Mouse (Mus musculus): ENCODE data around the gene Tomm22. TPM values are rescaled to one million over a fixed set of nuclear protein-coding genes. Genes with fewer than 3 reads are reported as not detected.

Tomm22 gene
- polyA plus RNA-seq, 1 experiment from 2014 or later = 273 TPM

GRCm38 (mm10) chr15:79681973-79682372 is 11.3 kb downstream of the Tomm22 start:
- no peaks in the 10 kb centered on the region for H3K9me3 ChIP-seq (replicated peaks; ENCODE audit: control insufficient read depth, low read length)
- peaks cover 56% of the 10 kb centered on the region for H3K4me1 ChIP-seq (ENCODE audit: control insufficient read depth, insufficient read depth, low read length)
- no peaks in the 10 kb centered on the region for H3K27me3 ChIP-seq (ENCODE audit: control insufficient read depth, insufficient read depth, low read length)
- H3K4me3 ChIP-seq (ENCODE audit: low read depth, low read length) = no peak overlapping the region
- H3K36me3 ChIP-seq (ENCODE audit: control insufficient read depth, insufficient read depth, low read length) = no peaks in the 10 kb centered on the region
- no peak for ATAC-seq (replicated peaks; ENCODE audit: insufficient number of reproducible peaks, low FRiP score, low TSS enrichment)
- peak overlapping the region; percentile 92; the same call in 1 of the 2 replicates for H3K4me2 ChIP-seq
- no peak overlapping the region for H3K9ac ChIP-seq (ENCODE audit: low read depth, low read length)
- 71% methylated on average over 4 of the region's 4 CpGs for WGBS (ENCODE audit: insufficient replicate concordance)
- no peak overlapping the region for H3K27ac ChIP-seq (ENCODE audit: low read depth, low read length)

GRCm38 (mm10) chr15:79683146-79683545 is 12.5 kb downstream of the Tomm22 start:
- Histone ChIP-seq H3K4me1 (ENCODE audit: control insufficient read depth, insufficient read depth, low read length) (peaks cover 56% of the 10 kb centered on the region), H3K27ac (ENCODE audit: low read depth, low read length) (peak overlapping the region; percentile 35; the same call in 1 of the 2 replicates), H3K27me3 (ENCODE audit: control insufficient read depth, insufficient read depth, low read length) (no peaks in the 10 kb centered on the region), H3K9me3 (replicated peaks; ENCODE audit: control insufficient read depth, low read length) (no peaks in the 10 kb centered on the region), H3K9ac (ENCODE audit: low read depth, low read length) (no peak overlapping the region), H3K4me2 (peak overlapping the region; percentile 92), H3K4me3 (ENCODE audit: low read depth, low read length) (no peak overlapping the region), H3K36me3 (ENCODE audit: control insufficient read depth, insufficient read depth, low read length) (no peaks in the 10 kb centered on the region)
- no peak for ATAC-seq (replicated peaks; ENCODE audit: insufficient number of reproducible peaks, low FRiP score, low TSS enrichment)
- 77% methylated on average over 6 of the region's 6 CpGs for WGBS (ENCODE audit: insufficient replicate concordance)

GRCm38 (mm10) chr15:79683707-79684465 is 13.2 kb downstream of the Tomm22 start:
- Histone ChIP-seq H3K4me1 (ENCODE audit: control insufficient read depth, insufficient read depth, low read length) (peaks cover 56% of the 10 kb centered on the region), H3K27me3 (ENCODE audit: control insufficient read depth, insufficient read depth, low read length) (no peaks in the 10 kb centered on the region), H3K36me3 (ENCODE audit: control insufficient read depth, insufficient read depth, low read length) (no peaks in the 10 kb centered on the region), H3K27ac (ENCODE audit: low read depth, low read length) (0 out of 2 replicates have a peak overlapping the region, but pooled peaks have one; percentile 24), H3K4me3 (ENCODE audit: low read depth, low read length) (peak overlapping the region; percentile 69), H3K4me2 (peak overlapping the region; percentile 92), H3K9ac (ENCODE audit: low read depth, low read length) (peak overlapping the region; percentile 31; the same call in 1 of the 2 replicates), H3K9me3 (replicated peaks; ENCODE audit: control insufficient read depth, low read length) (no peaks in the 10 kb centered on the region)
- ATAC-seq (replicated peaks; ENCODE audit: insufficient number of reproducible peaks, low FRiP score, low TSS enrichment) = no peak
- WGBS (ENCODE audit: insufficient replicate concordance) = 49% methylated on average over 19 of the region's 19 CpGs

GRCm38 (mm10) chr15:79684616-79685015 is 14.0 kb downstream of the Tomm22 start:
- Histone ChIP-seq H3K27ac (ENCODE audit: low read depth, low read length) (no peak overlapping the region), H3K4me2 (peak overlapping the region; percentile 92), H3K36me3 (ENCODE audit: control insufficient read depth, insufficient read depth, low read length) (no peaks in the 10 kb centered on the region), H3K4me3 (ENCODE audit: low read depth, low read length) (peak overlapping the region; percentile 69), H3K4me1 (ENCODE audit: control insufficient read depth, insufficient read depth, low read length) (peaks cover 57% of the 10 kb centered on the region), H3K27me3 (ENCODE audit: control insufficient read depth, insufficient read depth, low read length) (no peaks in the 10 kb centered on the region), H3K9ac (ENCODE audit: low read depth, low read length) (peak overlapping the region; percentile 31; the same call in 1 of the 2 replicates), H3K9me3 (replicated peaks; ENCODE audit: control insufficient read depth, low read length) (no peaks in the 10 kb centered on the region)
- 83% methylated on average over 6 of the region's 6 CpGs for WGBS (ENCODE audit: insufficient replicate concordance)
- no peak for ATAC-seq (replicated peaks; ENCODE audit: insufficient number of reproducible peaks, low FRiP score, low TSS enrichment)

GRCm38 (mm10) chr15:79685141-79685641 is 14.5 kb downstream of the Tomm22 start:
- Histone ChIP-seq H3K9ac (ENCODE audit: low read depth, low read length) (peak overlapping the region; percentile 87), H3K4me3 (ENCODE audit: low read depth, low read length) (peak overlapping the region; percentile 69), H3K27ac (ENCODE audit: low read depth, low read length) (no peak overlapping the region), H3K27me3 (ENCODE audit: control insufficient read depth, insufficient read depth, low read length) (no peaks in the 10 kb centered on the region), H3K9me3 (replicated peaks; ENCODE audit: control insufficient read depth, low read length) (no peaks in the 10 kb centered on the region), H3K36me3 (ENCODE audit: control insufficient read depth, insufficient read depth, low read length) (no peaks in the 10 kb centered on the region), H3K4me1 (ENCODE audit: control insufficient read depth, insufficient read depth, low read length) (peaks cover 62% of the 10 kb centered on the region), H3K4me2 (peak overlapping the region; percentile 92)
- 30% methylated on average over 6 of the region's 6 CpGs for WGBS (ENCODE audit: insufficient replicate concordance)
- ATAC-seq (replicated peaks; ENCODE audit: insufficient number of reproducible peaks, low FRiP score, low TSS enrichment) = no peak

- Histone ChIP-seq H3K4me3 (ENCODE audit: low read depth, low read length) (peak overlapping the region; percentile 69), H3K36me3 (ENCODE audit: control insufficient read depth, insufficient read depth, low read length) (no peaks in the 10 kb centered on the region), H3K9ac (ENCODE audit: low read depth, low read length) (peak overlapping the region; percentile 87), H3K9me3 (replicated peaks; ENCODE audit: control insufficient read depth, low read length) (no peaks in the 10 kb centered on the region), H3K4me2 (peak overlapping the region; percentile 92), H3K27ac (ENCODE audit: low read depth, low read length) (peak overlapping the region; percentile 47), H3K4me1 (ENCODE audit: control insufficient read depth, insufficient read depth, low read length) (peaks cover 58% of the 10 kb centered on the region), H3K27me3 (ENCODE audit: control insufficient read depth, insufficient read depth, low read length) (no peaks in the 10 kb centered on the region)
- 6% methylated on average over 15 of the region's 15 CpGs for WGBS (ENCODE audit: insufficient replicate concordance)
- ATAC-seq (replicated peaks; ENCODE audit: insufficient number of reproducible peaks, low FRiP score, low TSS enrichment) = no peak
Observed at GRCm38 (mm10) chr15:79686046-79686869, 15.6 kb downstream of the Tomm22 start.

GRCm38 (mm10) chr15:79687175-79687574 is 16.5 kb downstream of the Tomm22 start:
- peaks cover 53% of the 10 kb centered on the region for H3K4me1 ChIP-seq (ENCODE audit: control insufficient read depth, insufficient read depth, low read length)
- ATAC-seq (replicated peaks; ENCODE audit: insufficient number of reproducible peaks, low FRiP score, low TSS enrichment) = no peak
- H3K36me3 ChIP-seq (ENCODE audit: control insufficient read depth, insufficient read depth, low read length) = no peaks in the 10 kb centered on the region
- H3K27me3 ChIP-seq (ENCODE audit: control insufficient read depth, insufficient read depth, low read length) = no peaks in the 10 kb centered on the region
- peak overlapping the region; percentile 98 for H3K27ac ChIP-seq (ENCODE audit: low read depth, low read length)
- peak overlapping the region; percentile 69 for H3K4me3 ChIP-seq (ENCODE audit: low read depth, low read length)
- WGBS (ENCODE audit: insufficient replicate concordance) = 0% methylated on average over 33 of the region's 33 CpGs
- H3K4me2 ChIP-seq = peak overlapping the region; percentile 92
- peak overlapping the region; percentile 87 for H3K9ac ChIP-seq (ENCODE audit: low read depth, low read length)
- no peaks in the 10 kb centered on the region for H3K9me3 ChIP-seq (replicated peaks; ENCODE audit: control insufficient read depth, low read length)

- under 1% methylated on average over 70 of the region's 72 CpGs for WGBS (ENCODE audit: insufficient replicate concordance)
- peaks cover 48% of the 10 kb centered on the region for H3K4me1 ChIP-seq (ENCODE audit: control insufficient read depth, insufficient read depth, low read length)
Observed at GRCm38 (mm10) chr15:79687646-79688267, 17.1 kb downstream of the Tomm22 start, which contains the start of gene Josd1. Josd1 (minus strand) TSS chr15:79687919.

More at GRCm38 (mm10) chr15:79687646-79688267, 17.1 kb downstream of the Tomm22 start, which contains the start of gene Josd1:
- Histone ChIP-seq H3K9me3 (replicated peaks; ENCODE audit: control insufficient read depth, low read length) (no peaks in the 10 kb centered on the region), H3K4me3 (ENCODE audit: low read depth, low read length) (peak within 1 kb of the TSS; percentile 69), H3K36me3 (ENCODE audit: control insufficient read depth, insufficient read depth, low read length) (no peaks in the 10 kb centered on the region), H3K9ac (ENCODE audit: low read depth, low read length) (peak within 1 kb of the TSS; percentile 87), H3K27ac (ENCODE audit: low read depth, low read length) (peak within 1 kb of the TSS; percentile 98), H3K27me3 (ENCODE audit: control insufficient read depth, insufficient read depth, low read length) (no peaks in the 10 kb centered on the region), H3K4me2 (peak within 1 kb of the TSS; percentile 92)
- peak; percentile 87 for ATAC-seq (replicated peaks; ENCODE audit: insufficient number of reproducible peaks, low FRiP score, low TSS enrichment)

Measured in heart, embryonic 11.5 days (tissue).